Mouse (Mus musculus) lung, postnatal 0 days (tissue): ENCODE measurements around the gene Lrrc45. TPM values are rescaled to one million over a fixed set of nuclear protein-coding genes. Genes with fewer than 3 reads are reported as not detected.
A peak's percentile ranks its signal among the peaks of the same experiment; 100 is the strongest.
"Not testable (repeated sequence)": the region's sequence is repeated elsewhere in the genome, so short reads cannot be mapped to it uniquely, and the experiment has no call there.

Source experiments
- ATAC-seq: fragments of 200-750 bp; cut with Nextera tagmentation; 2 replicates; pipeline ENCODE4 v1.8.0; 2017; ENCODE audit warnings: moderate library complexity
- DNase-seq: peaks from one replicate; pipeline ENCODE4 v3.0.0-alpha.2; 2016; ENCODE audit warnings: low spot score
- H3K27ac ChIP-seq: fragments of 300-500 bp; sonication (generic); 2 replicates; pipeline ENCODE4 v1.5.1; 2014; ENCODE audit warnings: antibody characterized with exemption, mild to moderate bottlenecking, low read length, mixed read lengths
- H3K27me3 ChIP-seq: fragments of 300-500 bp; sonication (generic); replicated peaks from 2 replicates; pipeline ENCODE4 v1.6.1; 2014; ENCODE audit warnings: low read length, mixed read lengths; ENCODE audit not compliant: insufficient read depth
- H3K36me3 ChIP-seq: fragments of 300-500 bp; sonication (generic); 2 replicates; pipeline ENCODE4 v1.6.1; 2014; ENCODE audit warnings: low read length, mixed read lengths; ENCODE audit not compliant: insufficient read depth
- H3K4me1 ChIP-seq: fragments of 300-500 bp; sonication (generic); 2 replicates; pipeline ENCODE4 v1.6.1; 2014; ENCODE audit warnings: antibody characterized with exemption, low read depth, low read length, mixed read lengths; ENCODE audit not compliant: insufficient read depth
- H3K4me2 ChIP-seq: fragments of 300-500 bp; sonication (generic); replicated peaks from 2 replicates; pipeline ENCODE4 v1.6.1; 2014; ENCODE audit warnings: low read depth, mild to moderate bottlenecking, low read length, moderate library complexity, mixed read lengths
- H3K4me3 ChIP-seq: fragments of 300-500 bp; sonication (generic); 2 replicates; pipeline ENCODE4 v1.5.1; 2014; ENCODE audit warnings: low read depth, low read length
- H3K9ac ChIP-seq: fragments of 300-500 bp; sonication (generic); replicated peaks from 2 replicates; pipeline ENCODE4 v1.6.1; 2014; ENCODE audit warnings: low read depth, mild to moderate bottlenecking
- H3K9me3 ChIP-seq: fragments of 300-500 bp; sonication (generic); 2 replicates; pipeline ENCODE4 v1.6.1; 2016; ENCODE audit warnings: low read length, mixed read lengths
- CTCF ChIP-seq: IDR thresholded peaks from 2 replicates; pipeline ENCODE4 v1.5.1; 2016; ENCODE audit warnings: antibody characterized with exemption, mild to moderate bottlenecking
- EP300 ChIP-seq: IDR thresholded peaks from 2 replicates; pipeline ENCODE4 v1.6.1; 2016; ENCODE audit warnings: antibody characterized with exemption, mild to moderate bottlenecking, control low read depth
- WGBS: fragments of 180-500 bp; shearing (Covaris S2); extraction: QIAGEN DNeasy Blood & Tissue Kit; methylation state at CpG from one replicate; pipeline ENCODE4 v1.1.7; 2014; 5-methylcytosine and 5-hydroxymethylcytosine counted together
- polyA plus RNA-seq: library from polyadenylated mRNA; unstranded; fragments of >200 nt; fragmentation: Nextera tagmentation; extraction: Ambion mirVana; gene quantifications from 2 replicates; pipeline ENCODE4 v1.2.1, GENCODE M21; 2015

Gene Lrrc45
- polyA plus RNA-seq, 1 experiment from 2014 or later = 37.3 TPM

- no peaks in the 10 kb centered on the region for H3K9me3 ChIP-seq
- TF ChIP-seq CTCF (no peak), EP300 (no peak)
- no peaks in the 10 kb centered on the region for H3K27me3 ChIP-seq
- WGBS = 74% methylated on average over 11 of the region's 11 CpGs
- no peak for ATAC-seq
- DNase-seq = no peak
- no peak overlapping the region for H3K9ac ChIP-seq
- no peak overlapping the region for H3K4me2 ChIP-seq
- H3K36me3 ChIP-seq = no peaks in the 10 kb centered on the region
- peak overlapping the region; percentile 59 for H3K27ac ChIP-seq
- H3K4me3 ChIP-seq = no peak overlapping the region
- H3K4me1 ChIP-seq = peaks cover 11% of the 10 kb centered on the region; the same call in 1 of the 2 replicates
Observed at GRCm38 (mm10) chr11:120728530-120729240, 15.0 kb downstream of the Lrrc45 start.

GRCm38 (mm10) chr11:120729432-120730050 is 15.8 kb downstream of the Lrrc45 start:
- not testable (repeated sequence) for H3K4me3 ChIP-seq, H3K9ac ChIP-seq, H3K27me3 ChIP-seq, H3K4me2 ChIP-seq, H3K9me3 ChIP-seq, H3K36me3 ChIP-seq
- H3K4me1 ChIP-seq = peaks cover 11% of the 10 kb centered on the region; the same call in 1 of the 2 replicates
- H3K27ac ChIP-seq = 0 out of 2 replicates have a peak overlapping the region, but pooled peaks have one; percentile 59
- WGBS = 2% methylated on average over 17 of the region's 21 CpGs
- DNase-seq (peak; percentile 91), ATAC-seq (peak; percentile 44)

- no peak for DNase-seq
- TF ChIP-seq EP300 = no peak
- TF ChIP-seq CTCF = no peak
- Histone ChIP-seq H3K4me2 (peak overlapping the region; percentile 34; the same call in 1 of the 2 replicates), H3K4me1 (peaks cover 11% of the 10 kb centered on the region; the same call in 1 of the 2 replicates), H3K9ac (peak overlapping the region; percentile 32; the same call in 1 of the 2 replicates), H3K9me3 (no peaks in the 10 kb centered on the region), H3K27me3 (no peaks in the 10 kb centered on the region), H3K4me3 (no peak overlapping the region), H3K36me3 (no peaks in the 10 kb centered on the region), H3K27ac (peak overlapping the region; percentile 82)
- no peak for ATAC-seq
- WGBS = 88% methylated on average over 10 of the region's 10 CpGs
Observed at GRCm38 (mm10) chr11:120730331-120730870, 16.7 kb downstream of the Lrrc45 start.

- WGBS = 86% methylated on average over 1 of the region's 1 CpGs
- Histone ChIP-seq H3K9ac (no peak overlapping the region; the same call in 1 of the 2 replicates), H3K4me1 (peaks cover 9% of the 10 kb centered on the region; the same call in 1 of the 2 replicates), H3K27me3 (no peaks in the 10 kb centered on the region), H3K4me3 (no peak overlapping the region), H3K36me3 (no peaks in the 10 kb centered on the region), H3K9me3 (no peaks in the 10 kb centered on the region), H3K27ac (peak overlapping the region; percentile 82), H3K4me2 (peak overlapping the region; percentile 34)
- no peak for ATAC-seq
- no peak for DNase-seq
- TF ChIP-seq CTCF (no peak), EP300 (no peak)
Observed at GRCm38 (mm10) chr11:120731395-120731794, 17.7 kb downstream of the Lrrc45 start.

- DNase-seq (peak; percentile 73), ATAC-seq (peak; percentile 25)
- Histone ChIP-seq H3K4me2 (peak within 1 kb of the TSS; percentile 34), H3K9me3 (no peaks in the 10 kb centered on the region), H3K27ac (peak within 1 kb of the TSS; percentile 82), H3K27me3 (no peaks in the 10 kb centered on the region), H3K9ac (peak within 1 kb of the TSS; percentile 32; the same call in 1 of the 2 replicates), H3K4me3 (no peak within 1 kb of the TSS), H3K4me1 (peaks cover 7% of the 10 kb centered on the region; the same call in 1 of the 2 replicates), H3K36me3 (no peaks in the 10 kb centered on the region)
- no peak for TF ChIP-seq CTCF
- peak; percentile 29; the same call in 1 of the 2 replicates for TF ChIP-seq EP300
- 56% methylated on average over 12 of the region's 12 CpGs for WGBS
Observed at GRCm38 (mm10) chr11:120731858-120732680, 18.3 kb downstream of the Lrrc45 start, which contains the start of gene Cbr2. Cbr2 (minus strand) TSS chr11:120732114.
